Mouse (Mus musculus): Measurements from ENCODE around the gene Nek1. TPM values are rescaled to one million over a fixed set of nuclear protein-coding genes. Genes with fewer than 3 reads are reported as not detected.

The Nek1 gene
- polyA plus RNA-seq, 1 experiment from 2014 or later = 17.2 TPM

DNA sequence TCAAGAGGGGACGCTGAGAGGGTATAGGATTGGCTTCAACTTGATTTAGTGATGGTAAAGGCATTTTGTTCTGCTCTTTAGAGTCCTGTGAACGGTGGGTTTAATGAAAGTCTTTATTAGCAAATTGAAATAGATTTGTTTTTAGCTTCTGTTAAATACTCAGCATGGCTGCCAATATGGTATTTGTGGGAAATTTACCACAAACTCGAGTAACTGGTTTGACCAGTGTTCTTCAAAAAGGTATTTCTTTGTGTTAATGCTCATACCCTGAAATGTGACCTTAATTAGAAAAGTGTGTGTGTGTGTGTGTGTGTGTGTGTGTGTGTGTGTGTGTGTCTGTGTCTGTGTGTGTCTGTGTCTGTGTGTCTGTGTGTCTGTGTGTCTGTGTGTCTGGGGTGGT lies 178.6 kb downstream of the Nek1 start:
- Histone ChIP-seq H3K4me3 (replicated peaks) (no peak overlapping the region), H3K4me1 (no peaks in the 10 kb centered on the region), H3K9ac (no peak overlapping the region), H3K4me2 (no peak overlapping the region), H3K27me3 (replicated peaks) (no peaks in the 10 kb centered on the region), H3K9me3 (no peaks in the 10 kb centered on the region), H3K27ac (no peak overlapping the region), H3K36me3 (no peaks in the 10 kb centered on the region)
- 71% methylated on average over 3 of the region's 3 CpGs for WGBS
- no peak for ATAC-seq (ENCODE audit: insufficient read depth, low FRiP score, low read depth)

- Histone ChIP-seq H3K27ac (no peak overlapping the region), H3K9me3 (no peaks in the 10 kb centered on the region), H3K4me1 (no peaks in the 10 kb centered on the region), H3K27me3 (replicated peaks) (no peaks in the 10 kb centered on the region), H3K9ac (no peak overlapping the region), H3K36me3 (no peaks in the 10 kb centered on the region), H3K4me2 (no peak overlapping the region), H3K4me3 (replicated peaks) (no peak overlapping the region)
- ATAC-seq (ENCODE audit: insufficient read depth, low FRiP score, low read depth) = no peak
- WGBS = 74% methylated on average over 7 of the region's 7 CpGs
Observed at GRCm38 (mm10) chr8:61173921-61174492, 181.0 kb downstream of the Nek1 start.

DNA sequence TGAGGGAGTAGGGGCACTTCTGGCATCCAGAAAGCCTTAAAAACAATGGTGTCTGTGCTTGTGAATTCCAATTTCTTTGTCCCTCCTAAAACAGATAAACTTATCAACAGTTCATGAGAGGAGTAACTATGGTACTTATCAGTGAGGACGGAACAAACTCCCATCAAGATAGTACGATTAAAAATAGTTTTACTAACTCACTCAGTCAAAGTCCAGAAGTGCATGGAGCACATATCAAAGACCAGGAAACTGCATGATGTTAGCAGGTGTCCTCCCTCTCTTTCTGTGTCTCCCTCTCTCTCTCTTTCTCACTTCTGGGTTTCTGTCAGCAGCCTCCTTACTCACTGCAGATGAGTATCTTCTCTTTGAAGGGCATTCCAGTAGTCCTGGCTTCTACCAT lies 182.9 kb downstream of the Nek1 start:
- no peak overlapping the region for H3K27ac ChIP-seq
- WGBS = 86% methylated on average over 2 of the region's 2 CpGs
- ATAC-seq (ENCODE audit: insufficient read depth, low FRiP score, low read depth) = no peak
- H3K36me3 ChIP-seq = no peaks in the 10 kb centered on the region
- no peaks in the 10 kb centered on the region for H3K27me3 ChIP-seq (replicated peaks)
- no peak overlapping the region for H3K4me2 ChIP-seq
- H3K9ac ChIP-seq = no peak overlapping the region
- no peaks in the 10 kb centered on the region for H3K9me3 ChIP-seq
- H3K4me3 ChIP-seq (replicated peaks) = no peak overlapping the region
- H3K4me1 ChIP-seq = no peaks in the 10 kb centered on the region

DNA sequence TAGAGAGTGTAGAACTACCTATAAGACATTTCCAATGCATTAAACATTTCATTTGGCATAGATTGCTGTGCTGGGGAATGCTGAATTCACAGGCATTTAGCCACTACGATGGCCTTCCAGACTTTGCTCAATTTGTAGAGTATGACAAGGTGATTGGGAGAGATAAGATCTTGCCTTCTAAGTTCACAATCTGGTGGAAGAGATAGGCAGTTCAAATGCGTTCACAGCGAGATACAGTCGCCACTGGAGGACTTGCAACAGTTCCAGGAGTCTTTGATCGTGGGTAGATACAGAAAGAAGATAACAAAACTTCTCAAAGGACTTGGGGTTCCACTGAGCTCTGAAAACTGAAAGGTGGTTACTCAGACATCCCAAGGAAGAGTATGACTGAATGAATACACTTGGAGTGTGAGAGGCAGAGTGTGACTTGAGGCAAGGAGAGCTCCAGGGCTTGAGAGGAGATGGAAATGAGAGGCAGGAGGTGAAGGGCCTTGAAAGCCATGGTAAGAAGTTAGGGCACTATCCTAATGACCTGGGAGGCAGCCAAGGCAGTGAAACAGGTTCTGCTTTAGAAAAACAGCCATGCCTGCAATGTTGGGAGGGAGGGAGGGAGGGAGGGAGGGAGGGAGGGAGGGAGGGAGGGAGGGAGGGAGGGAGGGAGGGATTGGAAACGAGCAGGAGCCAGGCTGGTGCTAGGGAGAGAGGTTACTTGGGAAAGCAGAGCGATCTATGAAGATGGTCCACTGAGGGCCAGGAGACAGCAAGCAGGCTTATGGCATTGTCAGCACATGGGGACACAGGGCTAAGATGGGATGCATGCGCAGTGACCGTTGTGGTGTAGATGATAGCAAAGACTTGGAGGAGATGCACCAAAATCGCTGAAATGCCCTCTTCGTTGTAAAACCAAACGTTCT lies 184.9 kb downstream of the Nek1 start:
- WGBS = 69% methylated on average over 12 of the region's 12 CpGs
- Histone ChIP-seq H3K4me2 (no peak overlapping the region), H3K27me3 (replicated peaks) (no peaks in the 10 kb centered on the region), H3K4me3 (replicated peaks) (no peak overlapping the region), H3K9ac (no peak overlapping the region), H3K4me1 (no peaks in the 10 kb centered on the region), H3K27ac (no peak overlapping the region), H3K36me3 (no peaks in the 10 kb centered on the region), H3K9me3 (no peaks in the 10 kb centered on the region)
- no peak for ATAC-seq (ENCODE audit: insufficient read depth, low FRiP score, low read depth)

GRCm38 (mm10) chr8:61178594-61179140 lies 185.7 kb downstream of the Nek1 start:
- Histone ChIP-seq H3K27ac (no peak overlapping the region), H3K4me3 (replicated peaks) (no peak overlapping the region), H3K36me3 (no peaks in the 10 kb centered on the region), H3K9me3 (no peaks in the 10 kb centered on the region), H3K4me1 (no peaks in the 10 kb centered on the region), H3K4me2 (no peak overlapping the region), H3K9ac (no peak overlapping the region), H3K27me3 (replicated peaks) (no peaks in the 10 kb centered on the region)
- no peak for ATAC-seq (ENCODE audit: insufficient read depth, low FRiP score, low read depth)
- 68% methylated on average over 11 of the region's 11 CpGs for WGBS

Other genes starting within 250 kb of the Nek1 start
- gene Hpf1, start 102.8 kb upstream of the Nek1 start, polyA plus RNA-seq (2015; fragmentation: Nextera tagmentation; extraction: Ambion mirVana) = 95.4 and 99.7 TPM in 2 replicates
- 28.3 and 29.2 TPM in 2 replicates for gene Clcn3, start 9.9 kb upstream of the Nek1 start, polyA plus RNA-seq (2015; fragmentation: Nextera tagmentation; extraction: Ambion mirVana)
- gene Sh3rf1, start 230.7 kb downstream of the Nek1 start, polyA plus RNA-seq (2015; fragmentation: Nextera tagmentation; extraction: Ambion mirVana) = 11.0 and 11.4 TPM in 2 replicates